Mouse (Mus musculus) layer of hippocampus, adult 9-11 months (tissue): Measurements from ENCODE around the gene Dzip1.

Source experiments
- DNase-seq: peaks from one replicate; pipeline ENCODE4 v3.0.0; 2022

Dzip1 gene

GRCm38 (mm10) chr14:118829331-118830095 is 95.7 kb downstream of the Dzip1 start:
- DNase-seq: no peak

- no peak for DNase-seq
Measured at GRCm38 (mm10) chr14:118827283-118827904, 97.9 kb downstream of the Dzip1 start.

- DNase-seq: no peak
Measured at GRCm38 (mm10) chr14:118826346-118826745, 98.9 kb downstream of the Dzip1 start.
